Mouse (Mus musculus) thymus, adult 2 months (tissue): ENCODE results near the gene Slc35b1. TPM values are rescaled to one million over a fixed set of nuclear protein-coding genes. Genes with fewer than 3 reads are reported as not detected.

Experiments used
- DNase-seq: peaks from one replicate; pipeline ENCODE4 v3.0.0; 2021
- H3K27ac ChIP-seq: fragments of 200-500 bp; 2 replicates; pipeline ENCODE4 v1.5.1; 2012; ENCODE audit warnings: low read length, control low read depth; ENCODE audit not compliant: control insufficient read depth, insufficient read depth
- H3K27me3 ChIP-seq: fragments of 200-500 bp; 2 replicates; pipeline ENCODE4 v1.6.1; 2012; ENCODE audit warnings: mild to moderate bottlenecking, low read length, moderate library complexity, mixed read lengths; ENCODE audit not compliant: control insufficient read depth, insufficient read depth
- H3K36me3 ChIP-seq: fragments of 200-500 bp; 2 replicates; pipeline ENCODE4 v1.6.1; 2012; ENCODE audit warnings: mild to moderate bottlenecking, low read length, moderate library complexity; ENCODE audit not compliant: control insufficient read depth, insufficient read depth
- H3K4me1 ChIP-seq: fragments of 200-500 bp; replicated peaks from 2 replicates; pipeline ENCODE4 v1.6.1; 2012; ENCODE audit warnings: low read length; ENCODE audit not compliant: control insufficient read depth, insufficient read depth
- H3K4me3 ChIP-seq: fragments of 200-500 bp; 2 replicates; pipeline ENCODE4 v1.5.1; 2012; ENCODE audit warnings: mild to moderate bottlenecking, low read length, control low read depth, moderate library complexity; ENCODE audit not compliant: control insufficient read depth, insufficient read depth
- CTCF ChIP-seq: fragments of 200-500 bp; IDR thresholded peaks from 2 replicates; pipeline ENCODE4 v1.5.1; 2012; ENCODE audit warnings: mild to moderate bottlenecking, control low read depth, low read length, moderate library complexity, borderline replicate concordance; ENCODE audit not compliant: control insufficient read depth, poor library complexity, insufficient read depth; ENCODE audit errors: extremely low read depth
- POLR2A ChIP-seq: fragments of 200-500 bp; IDR thresholded peaks from 2 replicates; pipeline ENCODE4 v1.6.1; 2012; ENCODE audit warnings: mild to moderate bottlenecking, low read length, control low read depth, moderate library complexity; ENCODE audit not compliant: control insufficient read depth, poor library complexity, insufficient read depth; ENCODE audit errors: extremely low read depth
- WGBS: fragments of 180-500 bp; shearing (Covaris S2); methylation state at CpG from one replicate; pipeline ENCODE4 v1.1.7; 2018; 5-methylcytosine and 5-hydroxymethylcytosine counted together
- polyA plus RNA-seq: library from polyadenylated mRNA; depleted of rRNA; stranded (reverse); fragments of >200 nt; gene quantifications from 2 replicates; pipeline ENCODE4 v1.2.3, GENCODE M21; 2012

Gene Slc35b1
- polyA plus RNA-seq, 1 experiment = 107 TPM

DNA sequence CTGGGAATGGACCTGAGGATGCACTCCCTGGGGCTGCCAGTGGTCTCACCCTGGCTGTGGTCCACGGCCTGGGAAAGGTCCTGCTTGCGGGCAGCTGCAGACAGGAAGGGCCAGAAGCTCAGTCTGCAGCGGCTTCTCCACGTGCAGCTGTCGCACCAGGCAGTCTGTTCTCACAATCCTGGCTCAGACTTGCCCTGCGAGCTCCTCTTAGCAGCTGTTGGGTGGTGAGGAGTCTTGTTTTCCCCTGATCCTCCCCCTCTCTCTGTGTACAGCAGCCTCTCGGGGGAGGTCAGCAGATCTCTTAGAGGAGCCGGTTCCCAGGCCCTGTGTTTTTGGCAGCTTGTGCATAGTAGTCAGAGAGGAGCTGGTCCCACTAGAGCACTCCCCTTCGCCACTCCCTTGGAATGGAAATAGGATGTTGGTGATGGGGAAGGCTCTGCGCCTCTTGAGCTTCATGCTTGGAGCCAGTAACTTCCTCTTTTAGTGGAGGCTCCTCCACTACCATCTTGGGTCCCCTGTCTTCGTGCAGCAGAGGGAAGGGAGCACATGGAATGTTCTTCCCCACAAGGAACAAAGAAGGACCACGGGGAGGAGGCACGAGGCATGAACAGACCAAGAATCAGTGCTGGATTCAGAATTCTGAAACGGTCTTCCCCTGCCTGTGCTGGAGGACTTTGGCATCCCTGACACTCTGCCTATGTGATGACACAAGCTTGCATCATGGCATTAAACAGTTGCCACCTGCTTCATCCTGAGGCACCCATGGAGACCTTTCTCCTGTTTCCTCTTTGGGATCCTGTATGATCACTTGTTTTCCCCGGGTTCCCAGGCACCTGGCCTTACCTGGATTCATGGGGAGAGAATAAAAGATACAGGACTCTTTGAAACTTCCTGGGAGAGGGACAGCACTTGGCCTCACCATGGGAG is 14.3 kb upstream of the Slc35b1 start:
- 39% methylated on average over 15 of the region's 15 CpGs for WGBS
- Histone ChIP-seq H3K27me3 (no peaks in the 10 kb centered on the region), H3K27ac (peak overlapping the region; percentile 38), H3K4me3 (no peak overlapping the region), H3K36me3 (peaks cover 51% of the 10 kb centered on the region), H3K4me1 (peaks cover 53% of the 10 kb centered on the region)
- DNase-seq = peak; percentile 28
- TF ChIP-seq CTCF = no peak

DNA sequence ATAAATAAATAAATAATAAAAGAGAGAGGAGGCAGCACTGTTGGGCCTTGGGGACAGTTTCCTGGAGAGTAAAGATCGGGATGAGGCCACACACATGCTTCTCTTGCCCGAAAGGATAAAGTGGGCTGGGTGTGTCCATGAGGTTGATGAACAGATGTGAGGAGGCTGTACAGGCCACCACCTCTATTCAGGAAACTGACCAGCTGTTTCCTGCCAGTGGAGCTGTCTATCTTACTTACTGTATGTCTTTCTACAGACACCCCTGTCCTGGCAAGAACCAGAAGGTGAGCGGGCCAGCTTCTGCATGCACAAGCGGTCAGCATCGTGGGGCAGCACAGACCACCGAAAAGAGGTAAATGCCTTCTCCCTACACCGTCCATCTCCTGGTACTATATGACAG is 13.3 kb upstream of the Slc35b1 start:
- 98% methylated on average over 7 of the region's 7 CpGs for WGBS
- TF ChIP-seq POLR2A (no peak), CTCF (no peak)
- Histone ChIP-seq H3K4me3 (no peak overlapping the region), H3K27me3 (no peaks in the 10 kb centered on the region), H3K36me3 (peaks cover 59% of the 10 kb centered on the region), H3K27ac (no peak overlapping the region), H3K4me1 (peaks cover 43% of the 10 kb centered on the region)
- DNase-seq = no peak

DNA sequence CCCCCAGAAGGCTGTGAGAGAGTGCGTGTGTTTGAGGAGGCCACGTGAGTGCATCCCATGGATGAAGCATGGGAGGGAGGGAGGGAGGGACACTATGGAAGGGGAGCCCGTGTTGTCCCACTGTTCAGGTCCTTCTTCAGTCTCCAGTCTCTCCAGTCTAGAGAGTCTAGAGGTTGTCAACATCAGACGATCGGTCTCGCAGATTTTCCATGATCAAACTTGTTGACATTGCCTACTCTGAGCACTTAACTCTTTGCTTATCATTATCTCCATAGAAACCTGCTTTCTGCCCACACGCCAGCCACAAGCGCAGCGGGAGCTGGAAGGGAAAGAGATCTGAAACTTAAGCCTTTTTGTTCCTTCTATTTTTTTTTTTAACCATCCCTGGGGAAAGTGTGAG is 5.6 kb upstream of the Slc35b1 start:
- Histone ChIP-seq H3K27ac (no peak overlapping the region), H3K4me1 (no peaks in the 10 kb centered on the region), H3K4me3 (no peak overlapping the region), H3K27me3 (no peaks in the 10 kb centered on the region), H3K36me3 (peaks cover 75% of the 10 kb centered on the region)
- no peak for TF ChIP-seq POLR2A
- no peak for DNase-seq
- WGBS = 85% methylated on average over 9 of the region's 9 CpGs

DNA sequence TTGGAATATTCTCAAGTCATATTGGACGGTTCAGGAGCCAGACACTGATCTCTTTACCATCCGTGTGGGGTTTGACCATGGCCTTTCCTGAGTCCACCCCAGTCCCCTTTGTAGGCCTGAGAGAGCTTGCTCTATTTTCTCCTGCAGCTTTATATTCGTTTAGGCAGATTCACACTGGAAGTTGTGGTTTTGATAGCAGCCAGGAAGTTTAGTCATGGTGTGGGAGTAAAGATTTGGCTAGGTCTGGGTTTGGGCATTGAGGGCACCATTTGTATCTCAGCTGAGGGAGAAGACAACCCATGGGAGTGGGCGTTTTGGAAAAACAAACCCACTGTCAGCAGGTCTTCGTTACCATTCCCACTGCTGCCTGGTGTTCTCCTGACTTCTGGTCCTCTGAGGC is 4.9 kb upstream of the Slc35b1 start:
- H3K27ac ChIP-seq = no peak overlapping the region
- TF ChIP-seq CTCF = no peak
- TF ChIP-seq POLR2A = no peak
- H3K36me3 ChIP-seq = peaks cover 68% of the 10 kb centered on the region
- peaks cover 2% of the 10 kb centered on the region; the same call in 1 of the 2 replicates for H3K4me1 ChIP-seq
- no peaks in the 10 kb centered on the region for H3K27me3 ChIP-seq
- no peak for DNase-seq
- no peak overlapping the region for H3K4me3 ChIP-seq
- 74% methylated on average over 5 of the region's 5 CpGs for WGBS

DNA sequence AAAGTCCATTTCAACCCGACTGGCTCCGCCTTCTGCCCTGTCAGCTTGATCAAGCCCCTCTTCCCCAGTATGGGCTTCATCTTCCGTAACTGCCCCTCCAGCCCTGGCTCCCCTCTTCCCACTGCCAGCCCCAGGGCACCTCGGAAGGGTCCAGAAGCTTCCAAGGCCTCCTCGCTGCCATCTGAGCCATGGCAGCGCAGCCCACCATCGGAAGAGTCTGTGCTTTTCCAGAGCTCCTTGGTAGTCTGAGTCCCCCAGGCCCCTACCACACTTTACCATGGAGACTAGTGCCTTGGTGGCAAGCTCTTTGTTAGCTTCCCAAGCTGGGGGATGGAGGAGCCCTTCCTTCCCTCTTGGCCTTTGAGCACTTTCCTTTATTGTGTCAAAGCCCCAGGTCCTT is 3.8 kb upstream of the Slc35b1 start:
- no peak for TF ChIP-seq CTCF
- no peak for TF ChIP-seq POLR2A
- Histone ChIP-seq H3K27ac (no peak overlapping the region), H3K36me3 (peaks cover 57% of the 10 kb centered on the region), H3K4me3 (no peak overlapping the region), H3K4me1 (peaks cover 2% of the 10 kb centered on the region; the same call in 1 of the 2 replicates), H3K27me3 (no peaks in the 10 kb centered on the region)
- WGBS = 96% methylated on average over 7 of the region's 7 CpGs
- DNase-seq = no peak

DNA sequence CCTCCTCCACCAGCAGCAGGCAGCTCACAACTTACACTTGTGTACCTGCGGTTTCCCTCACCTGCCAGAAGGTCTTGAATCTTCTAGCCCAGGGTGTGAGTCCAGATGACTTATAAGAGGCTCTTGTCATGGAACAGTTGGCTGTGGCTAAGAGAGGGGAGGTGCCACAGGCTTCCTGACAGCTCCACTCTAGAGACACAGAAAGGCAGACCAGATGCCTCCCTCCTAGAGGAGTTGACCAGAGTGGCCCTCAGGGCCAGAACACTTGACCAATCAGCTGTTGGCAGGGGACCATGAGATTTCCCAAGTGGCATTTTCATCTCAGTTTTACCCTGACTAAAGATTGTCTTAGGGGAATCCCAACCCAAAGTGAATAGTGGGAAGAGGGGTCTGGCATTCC is 3.3 kb upstream of the Slc35b1 start:
- H3K27ac ChIP-seq = no peak overlapping the region
- peaks cover 52% of the 10 kb centered on the region for H3K36me3 ChIP-seq
- no peak overlapping the region for H3K4me3 ChIP-seq
- no peak for DNase-seq
- no peaks in the 10 kb centered on the region for H3K27me3 ChIP-seq
- peaks cover 2% of the 10 kb centered on the region; the same call in 1 of the 2 replicates for H3K4me1 ChIP-seq
- TF ChIP-seq CTCF (no peak), POLR2A (no peak)
- 96% methylated on average over 1 of the region's 1 CpGs for WGBS
